Mouse (Mus musculus): ENCODE data around the gene Nrp2. TPM values are rescaled to one million over a fixed set of nuclear protein-coding genes. Genes with fewer than 3 reads are reported as not detected.

The Nrp2 gene
- total RNA-seq, 2 experiments from 2014 or later = 20.2 to 30.1 TPM

DNA sequence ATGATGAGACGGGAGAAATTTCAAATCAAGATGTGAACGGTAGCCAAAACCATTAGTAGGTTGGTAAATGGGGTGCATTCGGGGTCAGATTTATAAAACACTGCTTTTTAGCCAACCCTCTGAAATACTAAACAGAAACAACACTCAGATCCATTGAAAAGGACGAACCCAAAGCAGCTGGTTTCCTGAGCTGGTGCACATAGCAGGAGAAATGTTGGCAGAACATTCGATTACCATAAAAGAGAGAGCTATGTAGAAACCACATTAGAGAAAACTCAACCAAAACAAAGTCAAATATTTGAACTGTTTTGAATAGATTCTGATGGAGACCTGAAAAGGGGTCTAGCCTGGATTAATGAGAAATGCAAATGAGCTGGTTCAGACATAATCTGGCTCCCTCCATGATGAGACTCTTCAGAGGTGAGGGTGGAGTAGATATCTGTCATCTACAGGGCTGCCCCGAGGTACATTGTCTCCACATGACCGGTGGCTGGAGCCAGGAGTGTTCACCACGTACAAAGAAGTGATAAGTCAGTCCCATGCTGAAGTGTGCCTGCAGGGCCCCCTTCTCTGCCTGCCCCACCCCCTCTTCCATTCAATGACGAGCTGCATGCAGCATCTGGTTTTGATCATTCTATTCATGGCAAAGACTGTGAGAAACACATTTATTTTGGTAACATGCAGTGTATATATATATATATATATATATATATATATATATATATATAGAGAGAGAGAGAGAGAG is 156.6 kb downstream of the Nrp2 start:
- no peak for DNase-seq

DNA sequence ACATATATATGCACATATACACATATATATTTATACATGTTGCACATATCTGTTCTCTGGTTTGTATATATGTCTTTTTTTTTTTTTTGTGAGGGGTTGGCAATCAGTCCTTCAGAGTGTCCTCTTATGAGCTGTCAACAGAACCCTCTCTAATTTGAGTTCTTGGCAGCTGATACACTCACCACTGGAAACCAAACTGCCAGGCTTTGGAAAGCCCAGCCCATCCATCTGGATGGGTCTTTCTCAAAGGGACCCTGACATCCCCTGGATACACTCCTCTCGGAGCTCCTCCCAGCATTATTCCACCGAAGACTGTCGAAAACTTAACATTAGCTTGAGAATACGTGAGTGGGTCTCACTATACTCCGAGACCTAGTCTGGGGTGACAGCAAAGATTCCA is 157.2 kb downstream of the Nrp2 start:
- DNase-seq = no peak

DNA sequence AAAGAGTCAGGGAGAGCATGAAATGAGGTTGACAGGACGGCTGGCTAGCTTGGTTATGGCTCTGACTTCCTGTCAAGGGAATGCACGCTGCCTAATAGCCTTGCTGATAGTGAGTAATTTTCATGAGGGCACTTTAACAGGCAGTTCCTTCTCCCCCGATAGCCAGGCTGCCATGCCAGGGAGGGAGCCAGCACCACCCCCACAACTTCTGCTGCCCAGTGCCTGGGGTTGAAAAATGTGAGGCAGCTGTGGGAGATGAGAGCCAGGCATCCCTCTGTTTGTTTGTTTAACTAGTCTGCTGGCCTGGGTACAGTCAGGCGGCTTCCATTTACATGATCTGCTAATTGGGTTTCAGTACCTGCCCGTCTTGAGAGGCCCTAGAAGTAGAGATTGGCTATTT is 157.7 kb downstream of the Nrp2 start:
- peak; percentile 31 to 51 for DNase-seq
